Mouse (Mus musculus) embryonic facial prominence, embryonic 14.5 days (tissue): ENCODE results near the gene Gdpd3. TPM values are rescaled to one million over a fixed set of nuclear protein-coding genes. Genes with fewer than 3 reads are reported as not detected.

Experiments
- ATAC-seq: fragments of 200-750 bp; cut with Nextera tagmentation; 2 replicates; pipeline ENCODE4 v1.8.0; 2017; ENCODE audit warnings: low read depth, moderate number of reproducible peaks, moderate TSS enrichment
- DNase-seq: peaks from one replicate; pipeline ENCODE4 v3.0.0-alpha.2; 2015; ENCODE audit warnings: low spot score
- H3K27ac ChIP-seq: fragments of 300-500 bp; sonication (generic); replicated peaks from 2 replicates; pipeline ENCODE4 v1.5.1; 2014; ENCODE audit warnings: low read depth, mild to moderate bottlenecking, low read length, moderate library complexity
- H3K27me3 ChIP-seq: fragments of 300-500 bp; sonication (generic); replicated peaks from 2 replicates; pipeline ENCODE4 v1.6.1; 2014; ENCODE audit warnings: low read length; ENCODE audit not compliant: control insufficient read depth, insufficient read depth
- H3K36me3 ChIP-seq: fragments of 300-500 bp; sonication (generic); 2 replicates; pipeline ENCODE4 v1.6.1; 2014; ENCODE audit warnings: low read length, mixed read lengths; ENCODE audit not compliant: control insufficient read depth, insufficient read depth
- H3K4me1 ChIP-seq: fragments of 300-500 bp; sonication (generic); 2 replicates; pipeline ENCODE4 v1.6.1; 2014; ENCODE audit warnings: antibody characterized with exemption, low read length; ENCODE audit not compliant: control insufficient read depth, insufficient read depth
- H3K4me2 ChIP-seq: fragments of 300-500 bp; sonication (generic); 2 replicates; pipeline ENCODE4 v1.6.1; 2014; ENCODE audit warnings: low read depth, mild to moderate bottlenecking, low read length, moderate library complexity, mixed read lengths
- H3K4me3 ChIP-seq: fragments of 300-500 bp; sonication (generic); 2 replicates; pipeline ENCODE4 v1.5.1; 2014; ENCODE audit warnings: low read depth, mild to moderate bottlenecking, low read length
- H3K9ac ChIP-seq: fragments of 300-500 bp; sonication (generic); 2 replicates; pipeline ENCODE4 v1.6.1; 2014; ENCODE audit warnings: low read depth, mild to moderate bottlenecking, low read length, moderate library complexity, mixed read lengths
- H3K9me3 ChIP-seq: fragments of 300-500 bp; sonication (generic); 2 replicates; pipeline ENCODE4 v1.6.1; 2016; ENCODE audit warnings: low read length; ENCODE audit not compliant: control insufficient read depth
- WGBS: fragments of 180-500 bp; shearing (Covaris S2); extraction: QIAGEN DNeasy Blood & Tissue Kit; methylation state at CpG from one replicate; pipeline ENCODE4 v1.1.7; 2014; 5-methylcytosine and 5-hydroxymethylcytosine counted together
- polyA plus RNA-seq: library from polyadenylated mRNA; unstranded; fragments of >200 nt; fragmentation: Nextera tagmentation; extraction: Ambion mirVana; gene quantifications from 2 replicates; pipeline ENCODE4 v1.2.1, GENCODE M21; 2014

Gene Gdpd3
- polyA plus RNA-seq, 1 experiment from 2014 or later = 5.1 TPM

DNA sequence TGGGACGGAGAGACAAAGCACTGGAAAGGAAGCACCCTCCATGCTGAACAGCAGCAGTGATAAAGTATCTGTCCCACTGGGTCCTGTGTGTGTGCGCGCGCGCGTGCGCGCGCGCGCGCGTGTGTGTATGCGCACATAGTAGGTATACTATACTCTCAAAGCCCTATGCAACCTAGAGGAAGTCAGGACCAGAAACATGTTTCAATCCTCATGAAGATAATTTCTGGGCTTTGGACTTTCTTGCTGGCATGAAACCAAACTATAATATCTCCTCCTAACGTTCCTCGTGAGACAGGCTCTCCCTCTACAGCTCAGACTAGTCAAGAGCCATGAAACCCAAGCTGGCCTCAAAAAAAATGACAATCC is 34.9 kb downstream of the Gdpd3 start:
- 93% methylated on average over 16 of the region's 16 CpGs for WGBS
- ATAC-seq (no peak), DNase-seq (no peak)
- Histone ChIP-seq H3K9me3 (no peaks in the 10 kb centered on the region), H3K9ac (no peak overlapping the region), H3K27ac (no peak overlapping the region), H3K4me3 (no peak overlapping the region), H3K4me2 (no peak overlapping the region), H3K36me3 (peaks cover 28% of the 10 kb centered on the region), H3K27me3 (no peaks in the 10 kb centered on the region), H3K4me1 (peaks cover 11% of the 10 kb centered on the region)

DNA sequence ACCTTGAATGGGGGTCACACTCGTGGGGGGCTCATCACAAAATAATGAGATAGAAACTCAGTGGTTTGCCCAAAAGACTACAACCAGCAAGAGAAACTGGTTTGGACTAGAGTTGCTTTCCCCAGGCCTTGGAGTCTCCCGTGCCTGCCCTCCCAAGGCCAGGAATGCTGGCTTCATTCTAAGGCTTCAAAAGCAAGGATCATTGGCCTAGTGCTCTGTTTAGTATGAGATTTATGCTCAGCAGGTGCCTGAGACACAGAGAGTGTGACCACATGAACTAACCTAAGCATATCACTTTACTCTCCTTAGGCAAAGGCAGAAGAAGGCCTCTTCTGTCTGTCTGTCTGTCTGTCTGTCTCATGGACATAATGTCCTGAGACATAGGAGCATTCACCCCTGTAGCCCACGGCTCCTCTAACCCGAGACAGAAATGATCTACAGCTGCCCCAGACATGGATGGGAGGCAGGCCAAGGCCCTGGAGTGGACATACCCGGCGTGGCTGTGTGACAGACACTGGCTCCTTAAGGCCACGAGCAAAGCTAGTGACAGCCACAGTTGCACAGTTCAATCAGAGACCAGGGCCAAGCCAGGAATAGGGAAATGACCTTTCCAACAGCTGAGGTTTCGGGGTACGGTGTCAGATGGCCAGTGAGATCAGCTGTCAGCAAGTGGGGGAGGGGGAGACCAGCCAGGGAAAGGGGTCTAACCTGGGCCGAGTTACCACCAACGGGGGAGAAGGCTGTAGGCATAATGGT is 36.2 kb downstream of the Gdpd3 start:
- no peak overlapping the region for H3K27ac ChIP-seq

DNA sequence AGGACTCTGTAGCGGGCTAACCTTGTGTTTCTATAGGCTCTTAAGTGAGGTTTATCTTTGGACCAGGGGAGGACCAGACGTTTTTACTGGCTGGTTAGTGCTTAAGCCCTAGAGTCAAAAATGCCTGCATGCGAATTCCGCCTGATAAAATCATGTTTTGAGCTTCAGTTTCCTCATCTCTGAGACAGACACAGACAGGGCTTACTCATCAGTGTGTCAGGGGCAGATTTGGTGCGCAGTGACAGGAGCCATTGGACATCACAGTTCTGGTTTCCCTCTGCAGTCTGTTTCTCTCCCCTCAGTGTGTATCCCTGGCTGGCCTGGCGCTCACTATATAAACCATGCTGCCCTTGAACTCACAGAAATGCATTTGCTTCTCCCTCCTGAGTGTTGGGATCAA is 37.0 kb downstream of the Gdpd3 start:
- DNase-seq (no peak), ATAC-seq (no peak)
- no peak overlapping the region for H3K4me2 ChIP-seq
- no peaks in the 10 kb centered on the region for H3K27me3 ChIP-seq
- H3K27ac ChIP-seq = no peak overlapping the region
- H3K9me3 ChIP-seq = no peaks in the 10 kb centered on the region
- H3K4me3 ChIP-seq = no peak overlapping the region
- H3K4me1 ChIP-seq = peaks cover 14% of the 10 kb centered on the region
- no peak overlapping the region for H3K9ac ChIP-seq
- H3K36me3 ChIP-seq = 0 out of 2 replicates have a peak, but pooled peaks cover 13% of the 10 kb centered on the region
- WGBS = 87% methylated on average over 6 of the region's 6 CpGs

More for the DNA sequence above, 36.2 kb downstream of the Gdpd3 start:
- H3K4me1 ChIP-seq = peaks cover 10% of the 10 kb centered on the region
- H3K27me3 ChIP-seq = no peaks in the 10 kb centered on the region
- ATAC-seq = no peak
- H3K4me3 ChIP-seq = no peak overlapping the region
- WGBS = 79% methylated on average over 11 of the region's 11 CpGs
- no peaks in the 10 kb centered on the region for H3K9me3 ChIP-seq
- H3K36me3 ChIP-seq = peaks cover 15% of the 10 kb centered on the region
- no peak overlapping the region for H3K4me2 ChIP-seq
- no peak for DNase-seq
- no peak overlapping the region for H3K9ac ChIP-seq

DNA sequence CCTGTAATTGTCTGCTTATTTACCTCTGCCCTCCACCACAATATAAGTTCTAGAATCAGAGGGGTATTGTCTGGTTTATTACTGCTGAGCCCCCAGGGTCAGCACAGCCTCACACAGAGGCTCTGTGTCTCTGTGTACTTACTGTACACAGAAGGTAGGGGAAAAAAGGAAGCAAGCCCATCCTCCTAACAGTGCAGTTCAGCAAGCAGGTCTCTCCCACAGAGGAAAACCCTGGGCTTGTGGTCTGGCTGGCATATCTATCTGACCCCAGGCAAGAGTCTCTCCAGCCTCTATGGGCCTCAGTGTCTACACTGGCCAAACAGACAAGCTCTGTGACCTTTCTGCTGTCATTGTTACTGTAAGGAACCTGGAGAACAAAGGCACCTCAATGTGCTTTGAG is 37.6 kb downstream of the Gdpd3 start:
- ATAC-seq = no peak
- H3K9me3 ChIP-seq = no peaks in the 10 kb centered on the region

DNA sequence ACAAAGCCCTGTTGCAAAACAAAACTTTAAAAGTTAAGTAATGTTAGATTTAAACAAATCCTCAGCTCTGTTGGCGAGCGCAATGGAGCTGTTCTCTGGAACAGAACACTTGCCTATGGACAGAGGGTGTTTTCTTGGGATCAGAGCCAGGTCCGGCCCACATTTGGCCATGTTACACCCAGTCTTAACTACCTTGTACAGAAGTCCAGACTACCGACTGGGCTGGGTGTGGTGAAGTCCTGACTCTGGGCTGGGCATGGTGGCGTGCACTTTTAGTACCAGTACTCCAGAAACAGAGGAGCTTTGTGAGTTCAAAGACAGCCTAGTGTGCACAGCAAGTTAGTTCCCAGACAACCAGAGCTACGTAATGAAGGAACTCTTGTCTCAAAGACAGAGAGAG is 40.8 kb downstream of the Gdpd3 start:
- no peak overlapping the region for H3K4me3 ChIP-seq
- no peak overlapping the region for H3K9ac ChIP-seq
- no peak for DNase-seq
- no peak overlapping the region for H3K4me2 ChIP-seq
- 67% methylated on average over 6 of the region's 6 CpGs for WGBS
- no peak overlapping the region for H3K27ac ChIP-seq
- no peaks in the 10 kb centered on the region for H3K9me3 ChIP-seq
- H3K4me1 ChIP-seq = peaks cover 15% of the 10 kb centered on the region
- 0 out of 2 replicates have a peak, but pooled peaks cover 13% of the 10 kb centered on the region for H3K36me3 ChIP-seq
- H3K27me3 ChIP-seq = no peaks in the 10 kb centered on the region
- no peak for ATAC-seq

More for the DNA sequence above, 37.6 kb downstream of the Gdpd3 start:
- H3K36me3 ChIP-seq = 0 out of 2 replicates have a peak, but pooled peaks cover 13% of the 10 kb centered on the region
- DNase-seq = no peak
- no peak overlapping the region for H3K4me2 ChIP-seq
- H3K27ac ChIP-seq = no peak overlapping the region
- H3K4me3 ChIP-seq = no peak overlapping the region
- H3K4me1 ChIP-seq = peaks cover 17% of the 10 kb centered on the region
- no peak overlapping the region for H3K9ac ChIP-seq
- H3K27me3 ChIP-seq = no peaks in the 10 kb centered on the region

DNA sequence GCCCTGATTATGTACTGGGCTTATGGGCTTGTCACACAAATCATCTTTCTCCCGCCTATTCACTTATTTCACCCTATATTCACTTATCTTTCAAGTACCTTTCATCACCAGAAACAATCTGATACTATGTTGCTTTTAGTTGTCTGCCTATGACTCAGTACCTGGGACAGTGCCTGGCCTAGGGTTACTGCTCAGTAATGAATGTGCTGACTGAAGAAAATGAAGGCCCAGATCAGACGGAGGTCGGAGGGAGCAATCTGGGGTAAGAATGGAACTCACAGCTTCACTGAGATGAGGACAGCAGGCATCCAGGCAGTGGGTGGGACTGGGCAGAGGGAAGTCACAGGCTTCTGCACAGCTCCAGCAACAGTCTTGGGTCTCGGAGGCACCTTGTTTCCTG is 41.3 kb downstream of the Gdpd3 start:
- Histone ChIP-seq H3K27ac (peak overlapping the region; percentile 81; the same call in 1 of the 2 replicates), H3K4me3 (peak overlapping the region; percentile 67; the same call in 1 of the 2 replicates), H3K4me1 (peaks cover 15% of the 10 kb centered on the region)

DNA sequence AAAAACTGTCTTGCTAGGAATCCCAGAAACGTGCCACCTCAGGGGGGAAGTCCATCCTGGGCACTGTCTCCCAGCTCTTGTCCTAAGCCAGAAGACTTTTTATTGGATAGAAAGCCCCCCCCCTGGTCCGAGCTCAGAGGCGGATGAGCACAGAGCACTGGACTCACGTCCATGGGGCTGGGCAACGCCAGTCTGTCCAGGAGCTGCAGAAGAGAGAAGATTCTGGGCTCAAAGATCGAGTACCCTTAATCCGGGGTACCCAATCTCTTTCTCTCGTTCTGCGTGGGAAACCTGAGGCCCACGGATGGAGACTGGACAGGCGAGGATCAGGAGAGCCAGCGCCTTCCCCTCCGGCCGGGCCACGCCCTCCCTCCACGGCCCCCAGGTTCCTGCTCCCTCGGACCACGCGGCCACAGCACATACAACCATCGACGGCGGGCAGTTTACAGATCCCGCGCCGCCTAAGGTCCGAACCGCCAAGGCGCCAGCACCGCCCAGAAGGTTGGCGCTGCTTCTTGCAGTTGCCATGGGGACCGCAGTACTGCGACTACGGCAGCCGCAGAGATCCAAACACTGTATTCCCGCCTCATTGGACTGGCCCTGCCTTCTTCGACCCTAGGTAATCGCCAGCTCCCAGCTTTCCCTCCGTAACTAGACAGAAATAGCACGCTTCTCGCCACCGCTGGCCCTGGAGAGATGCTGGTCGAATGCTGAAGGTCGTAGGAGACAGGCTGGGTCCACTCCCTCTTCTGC is 42.7 kb downstream of the Gdpd3 start:
- Histone ChIP-seq H3K27ac (peak overlapping the region; percentile 81), H3K4me2 (peak overlapping the region; percentile 89), H3K27me3 (no peaks in the 10 kb centered on the region), H3K4me3 (peak overlapping the region; percentile 67), H3K9ac (peak overlapping the region; percentile 82), H3K36me3 (0 out of 2 replicates have a peak, but pooled peaks cover 11% of the 10 kb centered on the region), H3K9me3 (no peaks in the 10 kb centered on the region), H3K4me1 (peaks cover 15% of the 10 kb centered on the region)
- peak; percentile 97 for ATAC-seq
- peak; percentile 96 for DNase-seq
- 0% methylated on average over 19 of the region's 43 CpGs for WGBS

More for the DNA sequence above, 41.3 kb downstream of the Gdpd3 start:
- 68% methylated on average over 4 of the region's 4 CpGs for WGBS
- Histone ChIP-seq H3K36me3 (0 out of 2 replicates have a peak, but pooled peaks cover 13% of the 10 kb centered on the region), H3K4me2 (peak overlapping the region; percentile 89), H3K27me3 (no peaks in the 10 kb centered on the region), H3K9ac (peak overlapping the region; percentile 82; the same call in 1 of the 2 replicates), H3K9me3 (no peaks in the 10 kb centered on the region)
- ATAC-seq (no peak), DNase-seq (no peak)

DNA sequence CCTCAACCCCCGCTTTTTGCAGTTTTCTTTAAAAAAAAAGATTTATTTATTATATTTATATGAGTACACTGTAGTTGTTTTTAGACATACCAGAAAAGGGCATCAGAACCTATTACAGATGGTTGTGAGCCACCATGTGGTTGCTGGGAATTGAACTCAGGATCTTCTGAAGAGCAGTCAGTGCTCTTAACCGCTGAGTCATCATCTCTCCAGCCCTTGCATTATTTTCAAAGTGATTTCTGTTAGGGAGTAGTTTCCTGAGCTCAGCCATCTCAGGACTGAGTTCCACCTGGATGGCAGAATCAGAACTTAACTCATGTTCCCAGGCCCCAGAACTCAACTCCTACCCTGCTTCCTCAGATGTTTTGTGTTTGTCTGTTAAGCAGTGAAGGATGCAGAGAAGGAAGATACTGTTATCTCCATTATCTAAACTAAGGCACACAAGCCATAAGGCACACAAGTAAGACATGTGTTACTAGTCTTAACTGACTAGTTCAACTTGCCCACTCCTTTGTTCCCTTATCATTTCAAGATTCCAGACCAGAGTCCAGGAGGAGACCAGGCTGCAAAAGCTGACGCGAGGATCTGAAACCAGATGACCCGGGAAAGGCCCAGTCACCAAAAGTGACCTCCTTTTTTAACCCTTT is 43.7 kb downstream of the Gdpd3 start:
- Histone ChIP-seq H3K4me3 (peak overlapping the region; percentile 67), H3K27ac (no peak overlapping the region; the same call in 1 of the 2 replicates), H3K27me3 (no peaks in the 10 kb centered on the region), H3K4me2 (peak overlapping the region; percentile 89), H3K36me3 (0 out of 2 replicates have a peak, but pooled peaks cover 4% of the 10 kb centered on the region), H3K4me1 (peaks cover 15% of the 10 kb centered on the region), H3K9me3 (no peaks in the 10 kb centered on the region), H3K9ac (peak overlapping the region; percentile 82)
- 57% methylated on average over 5 of the region's 5 CpGs for WGBS
- DNase-seq (no peak), ATAC-seq (no peak)
